Mouse (Mus musculus) layer of hippocampus, postnatal 36 days (tissue): ENCODE measurements around the gene Nfib. TPM values are rescaled to one million over a fixed set of nuclear protein-coding genes. Genes with fewer than 3 reads are reported as not detected.
A peak's percentile ranks its signal among the peaks of the same experiment; 100 is the strongest.
"Not testable (repeated sequence)": the region's sequence is repeated elsewhere in the genome, so short reads cannot be mapped to it uniquely, and the experiment has no call there.

Experiments
- DNase-seq, 2 experiments: peaks; one replicate each; pipeline ENCODE4 v3.0.0; 2022
- total RNA-seq, 2 experiments: library from RNA; stranded (reverse); gene quantifications; 2 replicates each; pipeline ENCODE4 v1.2.3; 2021

Nfib gene
- total RNA-seq, 2 experiments from 2014 or later, result 181 to 202 TPM

DNA sequence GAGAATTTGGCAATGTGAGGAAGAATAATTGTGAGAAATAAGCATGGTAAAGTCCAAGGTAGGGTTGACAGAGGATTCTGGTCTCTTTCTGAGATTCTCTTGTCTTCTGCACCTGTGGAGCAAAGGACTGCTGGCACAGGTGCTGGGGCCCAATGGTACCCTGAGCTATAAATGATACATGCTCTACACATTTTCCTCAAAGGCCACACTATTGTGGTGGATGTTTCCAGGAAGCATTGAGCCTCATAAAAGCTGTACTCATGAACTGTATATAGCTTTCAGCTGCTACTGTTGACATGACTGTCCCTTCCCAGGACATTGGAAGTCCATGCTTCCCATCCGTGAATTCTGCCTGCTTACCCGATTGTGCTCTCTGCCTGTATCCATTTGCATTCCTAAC lies 418.1 kb downstream of the Nfib start:
- DNase-seq, result no peak

DNA sequence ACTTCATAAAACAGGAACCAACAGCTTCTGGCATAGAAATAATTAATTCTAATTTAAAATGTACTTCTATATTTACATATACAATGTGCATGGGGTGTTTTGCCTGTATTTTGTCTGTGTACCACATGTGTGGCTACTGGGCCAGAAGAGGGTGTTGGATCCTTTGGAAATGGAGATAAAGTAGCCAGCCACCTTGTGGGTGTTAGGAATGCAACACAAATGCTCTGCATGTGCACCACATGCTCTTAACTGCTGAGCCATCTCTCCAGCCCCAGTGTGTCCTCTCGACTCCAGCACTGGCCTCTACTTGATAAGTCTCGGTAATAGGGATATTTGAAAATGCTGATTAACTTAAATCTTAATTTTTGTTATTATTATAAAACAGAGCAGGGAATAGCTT lies 418.6 kb downstream of the Nfib start:
- DNase-seq, result no peak

DNA sequence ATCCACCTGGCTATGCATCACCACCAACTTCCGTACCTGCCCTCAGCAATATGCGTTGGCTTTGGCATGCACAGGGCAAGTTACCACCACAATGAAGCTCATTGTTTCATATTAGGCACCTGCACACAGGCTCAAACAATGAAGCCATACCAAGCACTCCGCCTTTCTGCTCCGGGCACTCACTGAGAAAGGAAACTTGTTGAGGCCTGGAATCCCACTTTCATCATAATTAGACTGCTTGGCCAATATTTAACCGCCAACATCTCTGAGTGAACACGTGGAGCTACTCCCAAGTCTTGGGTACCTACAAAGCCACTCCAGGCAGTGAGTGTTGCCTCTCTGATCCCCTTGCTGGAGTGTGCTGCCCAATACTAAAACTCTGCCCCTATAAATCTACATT lies 422.0 kb downstream of the Nfib start:
- DNase-seq, result no peak

DNA sequence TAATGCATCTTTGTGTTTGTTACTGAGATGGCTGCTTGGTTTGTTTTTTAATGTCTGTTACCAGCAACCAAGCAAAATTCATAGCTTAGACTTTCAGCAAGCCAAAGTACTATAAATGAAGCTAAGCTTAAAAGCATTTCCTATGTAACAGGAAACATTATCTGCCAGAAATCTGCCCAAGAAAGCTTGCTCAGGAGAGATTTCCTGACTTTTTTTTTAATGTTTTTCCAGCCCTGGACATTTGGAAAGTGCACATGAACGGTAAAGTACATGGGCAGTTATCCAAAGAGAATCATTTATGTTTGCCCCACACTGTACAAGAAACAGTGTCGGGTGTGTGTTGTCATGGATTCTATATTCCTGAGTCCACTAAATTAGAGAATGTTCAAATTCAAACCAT lies 429.6 kb downstream of the Nfib start:
- DNase-seq, result no peak

DNA sequence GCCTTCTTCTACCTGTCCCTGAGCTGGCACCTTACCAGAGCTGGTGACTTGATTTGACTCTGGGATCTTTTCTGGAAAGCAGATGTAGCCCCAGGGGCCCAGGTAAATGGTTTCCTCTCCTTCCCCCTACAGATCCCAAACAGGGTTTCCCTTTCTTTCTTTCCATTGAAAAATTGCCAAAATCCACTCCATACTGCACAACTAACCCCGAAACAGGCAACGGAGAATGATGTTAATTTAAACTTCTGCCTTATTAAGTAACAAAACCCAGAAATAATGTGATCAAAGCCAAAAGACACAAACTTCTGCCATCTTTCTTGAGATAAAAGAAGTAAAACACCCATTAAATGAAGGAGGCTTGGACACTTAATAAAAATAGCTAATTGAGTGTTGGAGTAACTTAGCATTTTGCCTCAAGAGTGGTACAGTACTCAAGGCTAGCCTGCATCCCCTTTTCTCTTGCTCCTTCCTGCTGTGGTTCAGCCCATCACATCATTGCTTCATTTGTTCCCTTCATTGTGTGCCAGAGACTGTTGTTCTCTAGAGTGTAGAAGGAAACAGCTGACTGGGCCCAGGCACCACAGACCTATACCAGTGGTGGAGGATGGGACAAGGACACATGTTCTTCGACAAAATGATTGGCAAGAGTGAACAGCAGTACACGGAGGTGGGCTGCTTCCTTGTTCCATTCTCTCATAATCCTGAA lies 432.3 kb downstream of the Nfib start:
- no peak for DNase-seq

DNA sequence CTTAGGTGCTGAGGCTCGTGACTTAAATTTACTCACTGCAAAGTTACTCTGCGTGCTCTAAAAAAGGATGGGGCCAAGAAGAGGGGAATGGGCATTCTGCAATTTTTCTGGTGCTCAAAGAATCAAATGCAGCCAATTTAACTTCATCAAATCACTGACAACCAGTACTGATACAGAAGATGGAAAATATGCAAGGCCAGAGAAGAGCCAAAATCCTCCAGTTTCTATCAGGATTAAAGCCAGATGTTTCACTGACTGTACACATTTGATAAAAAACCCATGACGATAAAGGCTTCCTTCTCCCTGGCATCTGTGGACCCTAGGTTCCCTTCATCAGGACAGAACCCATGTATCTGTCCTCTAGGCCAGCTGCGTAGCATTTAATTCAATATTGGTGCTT lies 433.5 kb downstream of the Nfib start:
- DNase-seq, result no peak

DNA sequence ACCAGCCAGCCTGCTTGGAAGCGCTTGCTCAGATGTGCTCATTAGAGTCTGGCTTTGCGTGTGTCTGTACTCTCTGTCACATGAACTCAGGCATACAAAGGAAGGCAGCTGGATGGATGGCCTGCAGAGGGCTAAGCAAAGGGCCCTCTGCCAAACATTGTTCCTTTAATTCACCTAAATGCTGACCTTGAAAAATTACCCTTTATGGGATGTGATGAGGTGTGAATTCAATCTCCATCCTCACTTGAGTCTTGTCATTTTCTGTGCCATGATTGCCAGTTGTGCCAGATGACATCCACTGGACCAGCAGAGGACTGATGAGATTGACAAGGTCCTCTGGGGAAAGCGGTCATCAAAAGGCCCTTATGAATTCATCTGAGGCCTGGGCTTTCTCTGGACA lies 434.0 kb downstream of the Nfib start:
- DNase-seq, result no peak

DNA sequence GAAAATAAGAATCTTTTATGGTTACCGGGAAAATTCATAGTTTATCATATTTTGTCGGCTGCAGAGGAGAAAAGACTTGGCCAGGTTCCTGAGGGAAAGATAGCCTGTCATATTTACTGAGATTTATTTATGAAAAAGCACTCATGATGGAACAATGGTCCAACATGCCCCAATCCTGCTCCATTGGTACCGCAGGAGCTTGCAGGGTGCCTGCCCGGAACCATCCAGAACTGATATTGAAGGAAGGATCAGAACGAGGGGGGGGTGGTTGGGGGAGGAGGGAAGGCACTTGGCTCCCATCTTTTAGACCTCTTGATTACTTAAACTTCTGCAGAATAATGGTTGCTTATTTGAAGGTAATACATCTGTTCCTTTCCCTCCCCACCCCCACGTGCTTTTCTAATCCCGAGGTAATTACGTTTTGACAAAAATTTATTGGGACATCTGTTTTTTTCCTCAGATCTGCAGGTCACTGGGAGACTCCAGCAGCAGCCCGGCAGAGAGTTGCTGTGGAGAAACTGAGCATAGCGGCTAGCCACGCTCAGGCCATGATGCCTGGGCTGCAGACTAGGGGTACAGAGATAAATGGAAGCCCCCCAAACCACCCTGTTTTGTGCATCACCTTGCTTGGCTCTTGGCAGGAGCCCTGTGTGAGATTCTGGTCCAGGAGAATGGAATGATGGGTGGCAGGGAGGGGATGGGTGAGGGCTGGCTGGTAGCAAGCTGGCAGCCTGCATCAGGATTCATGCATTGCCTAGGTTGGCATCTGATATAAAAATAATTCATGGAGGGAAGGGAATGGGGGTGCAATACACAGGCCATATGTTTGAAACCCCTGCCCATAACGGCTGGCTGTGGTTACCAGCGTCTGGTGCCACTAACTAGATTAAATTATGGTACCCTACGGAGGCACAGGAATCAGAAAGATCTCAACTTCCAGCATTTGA lies 437.4 kb downstream of the Nfib start:
- no peak for DNase-seq

DNA sequence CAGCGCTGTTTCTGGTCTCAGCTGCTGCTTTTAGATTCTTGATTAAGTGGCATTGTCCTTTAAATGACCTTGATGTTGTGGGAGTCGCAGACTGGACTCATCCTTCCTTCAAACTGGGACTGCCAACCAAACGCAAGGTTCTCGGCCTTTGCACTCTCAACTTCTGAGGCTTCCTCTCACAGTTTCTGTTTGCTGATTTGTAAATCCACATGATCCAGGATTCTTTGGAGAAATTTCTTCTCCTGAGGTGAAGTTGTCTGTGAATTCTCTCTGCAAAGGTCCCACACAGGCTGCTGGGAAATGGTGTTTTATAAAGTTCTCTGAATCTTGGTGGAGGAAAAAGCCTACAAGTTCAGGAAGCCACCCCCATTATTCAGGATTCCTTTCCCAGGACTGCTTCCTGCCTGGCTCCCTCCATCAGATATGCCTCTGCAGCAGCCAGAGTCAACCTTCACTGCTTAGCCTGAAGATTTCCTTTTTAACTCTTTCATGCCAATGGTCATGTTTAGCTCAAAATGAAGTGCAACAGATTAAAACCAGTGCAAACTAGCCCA lies 439.4 kb downstream of the Nfib start:
- DNase-seq, result no peak

DNA sequence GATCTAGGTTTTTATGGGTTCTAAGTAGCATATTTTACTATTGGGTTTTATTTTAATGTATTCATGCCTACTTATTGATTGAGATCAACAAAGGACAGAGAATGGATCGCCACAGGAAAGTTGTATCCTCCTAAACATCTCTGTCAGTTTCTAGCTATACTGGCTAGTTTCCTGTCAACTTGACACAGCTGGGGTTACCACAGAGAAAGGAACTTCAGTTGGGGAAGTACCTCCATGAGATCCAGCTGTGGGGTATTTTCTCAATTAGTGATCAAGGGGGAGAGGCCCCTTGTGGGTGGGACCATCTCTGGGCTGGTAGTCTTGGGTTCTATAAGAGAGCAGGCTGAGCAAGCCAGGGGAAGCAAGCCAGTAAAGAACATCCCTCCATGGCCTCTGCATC lies 447.0 kb downstream of the Nfib start:
- not testable (repeated sequence) for DNase-seq

DNA sequence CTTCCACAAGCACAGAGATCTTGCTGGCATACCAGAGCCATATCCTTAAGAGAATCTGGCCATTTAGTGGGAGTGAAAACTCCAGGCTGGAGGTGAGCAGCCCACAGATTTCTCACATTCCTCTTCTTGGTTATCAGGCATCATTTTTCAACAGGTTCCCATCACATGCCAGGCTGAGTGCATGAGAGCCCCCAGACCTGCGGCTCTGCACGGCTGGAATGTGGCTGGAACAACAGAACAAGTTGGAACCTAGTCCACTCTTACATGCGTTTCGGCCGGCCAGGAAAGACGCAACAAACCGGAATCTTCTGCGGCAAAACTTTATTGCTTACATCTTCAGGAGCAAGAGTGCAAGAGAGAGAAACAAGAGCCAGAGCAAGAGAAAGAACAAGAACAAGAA lies 453.5 kb downstream of the Nfib start:
- DNase-seq, result no peak

DNA sequence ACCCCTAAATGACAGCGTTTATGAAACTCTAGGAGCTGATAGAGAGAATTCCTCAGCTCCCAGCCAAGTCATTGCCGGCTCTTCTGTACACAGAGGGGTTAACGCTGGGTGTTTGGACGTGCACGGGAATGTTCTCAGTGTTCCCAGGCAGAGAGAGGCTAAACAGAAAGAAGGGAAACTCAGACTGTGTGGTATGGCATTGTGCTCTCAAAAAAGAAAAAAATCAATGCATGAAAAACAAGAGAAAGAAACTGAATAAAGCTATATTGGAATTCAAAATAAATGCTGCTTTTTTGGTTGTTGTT lies 455.2 kb downstream of the Nfib start:
- no peak for DNase-seq

DNA sequence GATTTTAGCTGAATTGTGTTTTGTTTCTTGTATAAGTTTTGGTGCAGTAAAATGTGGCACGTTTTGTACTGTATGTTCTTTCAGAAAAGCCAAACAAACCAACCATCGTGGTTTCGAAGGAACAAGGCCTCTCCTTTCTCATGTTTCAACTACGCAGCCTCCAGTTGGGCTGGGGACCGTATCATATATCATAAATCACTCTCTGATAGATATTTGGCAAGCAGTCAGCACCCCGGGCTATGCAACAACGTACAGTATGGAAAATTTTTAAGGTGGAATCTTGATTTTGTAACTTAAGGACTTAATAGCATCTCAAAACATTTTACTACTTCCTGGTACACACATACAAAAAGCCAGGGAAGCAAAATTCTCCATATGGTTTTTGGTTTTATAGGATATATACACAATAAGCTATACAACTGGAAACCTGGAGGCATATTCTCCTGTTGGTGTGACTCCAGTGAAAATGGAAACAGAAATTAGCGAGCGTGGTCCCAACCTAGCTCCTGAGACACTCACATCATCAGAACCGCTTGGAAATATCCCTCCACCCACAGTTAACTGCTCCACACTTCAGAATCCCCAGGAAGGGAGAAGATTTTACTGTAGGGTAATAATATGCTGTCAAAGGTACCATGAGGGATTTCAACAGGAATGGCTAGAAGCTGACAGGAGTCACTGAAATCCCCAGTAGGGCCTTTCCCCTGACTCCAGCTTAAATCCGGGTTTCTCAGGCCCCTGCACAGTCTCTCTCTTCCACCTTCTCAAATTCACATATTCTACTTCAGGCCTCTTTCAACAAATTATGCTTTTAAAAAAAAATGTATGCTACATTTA lies 455.8 kb downstream of the Nfib start:
- no peak for DNase-seq

DNA sequence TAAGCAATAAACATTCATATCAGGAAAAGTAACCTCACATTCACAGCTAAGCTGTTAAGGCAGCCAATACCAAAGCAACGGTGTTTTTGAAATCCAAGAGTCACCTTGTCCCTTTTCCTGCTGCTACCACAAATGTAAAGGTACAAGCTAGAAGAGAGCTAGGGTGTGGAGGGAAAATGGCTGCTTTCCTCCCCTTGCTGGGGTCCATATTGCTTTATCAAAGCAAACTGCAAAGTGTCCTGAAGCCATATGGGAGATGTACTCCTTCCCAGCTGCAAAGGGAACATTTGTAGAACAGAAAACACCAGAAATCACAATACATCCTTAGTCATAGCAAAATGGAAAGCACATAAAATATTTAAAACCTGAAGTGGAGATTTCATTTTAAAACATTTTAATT lies 456.6 kb downstream of the Nfib start:
- DNase-seq, result peak; percentile 7 to 29

DNA sequence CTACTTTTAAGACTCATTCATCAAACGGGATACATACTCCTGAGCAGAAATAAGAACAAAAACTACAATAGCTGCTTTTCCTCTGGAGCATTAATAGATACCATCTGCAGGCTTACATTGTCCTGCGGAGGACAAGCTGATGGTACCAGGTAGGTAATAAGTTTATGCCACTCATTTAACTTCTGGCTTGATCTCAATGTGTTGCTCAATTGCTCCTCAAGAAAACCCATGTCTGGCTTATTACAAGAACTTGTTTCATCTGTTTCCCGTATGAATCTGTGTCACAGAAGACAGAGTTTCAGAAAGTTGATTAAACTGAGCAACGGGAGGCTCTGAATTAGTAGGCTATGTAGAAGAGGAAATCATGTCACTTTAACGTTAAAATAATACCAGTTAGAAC lies 457.5 kb downstream of the Nfib start:
- no peak for DNase-seq

DNA sequence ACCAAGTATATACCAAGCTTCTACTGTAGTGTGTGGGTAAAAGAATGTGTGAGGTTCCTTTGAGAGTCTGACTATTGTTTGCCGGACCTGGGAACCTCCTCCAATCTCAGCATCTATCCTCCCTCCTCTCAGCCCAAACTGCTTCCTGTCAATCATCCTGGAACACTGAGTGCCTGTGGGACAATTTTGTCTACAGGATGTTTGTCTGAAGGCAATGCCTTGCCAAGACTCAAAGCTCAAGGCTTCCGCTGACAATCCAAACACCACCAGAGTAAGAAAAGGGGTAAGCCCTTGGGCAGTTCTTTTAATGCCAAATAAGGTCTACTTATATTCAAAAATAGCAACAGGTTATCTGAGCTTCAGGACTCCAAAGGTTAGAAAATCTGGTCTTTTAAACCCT lies 459.3 kb downstream of the Nfib start:
- DNase-seq, result no peak

Other genes starting within 250 kb of the Nfib start
- 10 to 100 TPM; 41.8 to 44.7 TPM for gene Zdhhc21, start 154.2 kb upstream of the Nfib start, total RNA-seq
- not detected for gene Cer1, start 179.4 kb upstream of the Nfib start, total RNA-seq